Mouse (Mus musculus) lung, postnatal 36 days (tissue): ENCODE measurements around the gene Npepl1.

Source experiments
- DNase-seq: peaks from one replicate; pipeline ENCODE4 v3.0.0; 2022; ENCODE audit warnings: mixed read lengths

Gene Npepl1

GRCm38 (mm10) chr2:174109991-174110782 lies at the start of gene Npepl1:
Gene Npepl1, plus strand, starts transcription at chr2:174110349.
- peak; percentile 63 for DNase-seq

- no peak for DNase-seq
These were observed 48.9 kb upstream of the Npepl1 start for GRCm38 (mm10) chr2:174061219-174061618.

- DNase-seq = no peak
These were observed 47.1 kb upstream of the Npepl1 start for GRCm38 (mm10) chr2:174063074-174063473.

GRCm38 (mm10) chr2:174063527-174064211 lies 46.5 kb upstream of the Npepl1 start:
- no peak for DNase-seq

GRCm38 (mm10) chr2:174067793-174068419 lies 42.2 kb upstream of the Npepl1 start:
- DNase-seq = no peak

- DNase-seq = no peak
These were observed 40.6 kb upstream of the Npepl1 start for GRCm38 (mm10) chr2:174069532-174070049.

- DNase-seq = no peak
These were observed 38.7 kb upstream of the Npepl1 start for GRCm38 (mm10) chr2:174071406-174071805.

GRCm38 (mm10) chr2:174073156-174073790 lies 36.9 kb upstream of the Npepl1 start:
- no peak for DNase-seq

GRCm38 (mm10) chr2:174074621-174075020 lies 35.5 kb upstream of the Npepl1 start:
- DNase-seq = no peak

GRCm38 (mm10) chr2:174075072-174075570 lies 35.0 kb upstream of the Npepl1 start:
- no peak for DNase-seq

- peak; percentile 94 for DNase-seq
These were observed 34.3 kb upstream of the Npepl1 start, which contains the start of gene Stx16 for GRCm38 (mm10) chr2:174075673-174076432. Gene Stx16, plus strand, starts transcription at chr2:174076308.

- no peak for DNase-seq
These were observed 33.7 kb upstream of the Npepl1 start for GRCm38 (mm10) chr2:174076433-174076824.

- DNase-seq = peak; percentile 16
These were observed 33.0 kb upstream of the Npepl1 start for GRCm38 (mm10) chr2:174077004-174077695.

GRCm38 (mm10) chr2:174077776-174078338 lies 32.3 kb upstream of the Npepl1 start:
- DNase-seq = no peak

GRCm38 (mm10) chr2:174081833-174082232 lies 28.3 kb upstream of the Npepl1 start:
- DNase-seq = no peak

GRCm38 (mm10) chr2:174082380-174082918 lies 27.7 kb upstream of the Npepl1 start:
- DNase-seq = no peak

GRCm38 (mm10) chr2:174095086-174095485 lies 15.1 kb upstream of the Npepl1 start:
- no peak for DNase-seq

- no peak for DNase-seq
These were observed 7.8 kb upstream of the Npepl1 start for GRCm38 (mm10) chr2:174102399-174102798.

- no peak for DNase-seq
These were observed 6.6 kb upstream of the Npepl1 start for GRCm38 (mm10) chr2:174103527-174103926.

- no peak for DNase-seq
These were observed 2.8 kb upstream of the Npepl1 start for GRCm38 (mm10) chr2:174107375-174107774.
